Mouse (Mus musculus): ENCODE results near the gene Foxn3.

Foxn3 gene

GRCm38 (mm10) chr12:99256997-99257396 is 306.4 kb downstream of the Foxn3 start:
- DNase-seq (ENCODE audit: low spot score in 2 of 2) = no peak

- DNase-seq (ENCODE audit: low spot score in 2 of 2) = no peak
Measured at GRCm38 (mm10) chr12:99256463-99256862, 306.9 kb downstream of the Foxn3 start.

GRCm38 (mm10) chr12:99254436-99254835 is 308.9 kb downstream of the Foxn3 start:
- DNase-seq (ENCODE audit: low spot score in 2 of 2) = no peak

- DNase-seq (ENCODE audit: low spot score in 2 of 2) = no peak
Measured at GRCm38 (mm10) chr12:99253562-99253961, 309.8 kb downstream of the Foxn3 start.

GRCm38 (mm10) chr12:99248606-99249005 is 314.8 kb downstream of the Foxn3 start:
- no peak for DNase-seq (ENCODE audit: low spot score in 2 of 2)

GRCm38 (mm10) chr12:99247939-99248338 is 315.4 kb downstream of the Foxn3 start:
- no peak for DNase-seq (ENCODE audit: low spot score in 2 of 2)

- no peak for DNase-seq (ENCODE audit: low spot score in 2 of 2)
Measured at GRCm38 (mm10) chr12:99246984-99247746, 316.2 kb downstream of the Foxn3 start.

GRCm38 (mm10) chr12:99244673-99245072 is 318.7 kb downstream of the Foxn3 start:
- no peak for DNase-seq (ENCODE audit: low spot score in 2 of 2)

GRCm38 (mm10) chr12:99244264-99244663 is 319.1 kb downstream of the Foxn3 start:
- no peak for DNase-seq (ENCODE audit: low spot score in 2 of 2)

- DNase-seq (ENCODE audit: low spot score in 2 of 2) = no peak
Measured at GRCm38 (mm10) chr12:99243316-99243715, 320.1 kb downstream of the Foxn3 start.

- DNase-seq (ENCODE audit: low spot score in 2 of 2) = no peak
Measured at GRCm38 (mm10) chr12:99240185-99240726, 323.1 kb downstream of the Foxn3 start.

- DNase-seq (ENCODE audit: low spot score in 2 of 2) = no peak
Measured at GRCm38 (mm10) chr12:99239735-99240134, 323.6 kb downstream of the Foxn3 start.

GRCm38 (mm10) chr12:99237497-99237896 is 325.9 kb downstream of the Foxn3 start:
- DNase-seq (ENCODE audit: low spot score in 2 of 2) = no peak

- DNase-seq (ENCODE audit: low spot score in 2 of 2) = no peak
Measured at GRCm38 (mm10) chr12:99234346-99234745, 329.0 kb downstream of the Foxn3 start.

GRCm38 (mm10) chr12:99233386-99233785 is 330.0 kb downstream of the Foxn3 start:
- DNase-seq (ENCODE audit: low spot score in 2 of 2) = no peak

- DNase-seq (ENCODE audit: low spot score in 2 of 2) = no peak
Measured at GRCm38 (mm10) chr12:99232478-99232877, 330.9 kb downstream of the Foxn3 start.

- DNase-seq (ENCODE audit: low spot score in 2 of 2) = no peak
Measured at GRCm38 (mm10) chr12:99231321-99231720, 332.1 kb downstream of the Foxn3 start.

- DNase-seq (ENCODE audit: low spot score in 2 of 2) = no peak
Measured at GRCm38 (mm10) chr12:99230783-99231048, 332.7 kb downstream of the Foxn3 start.

GRCm38 (mm10) chr12:99229973-99230782 is 333.2 kb downstream of the Foxn3 start:
- no peak for DNase-seq (ENCODE audit: low spot score in 2 of 2)

- no peak for DNase-seq (ENCODE audit: low spot score in 2 of 2)
Measured at GRCm38 (mm10) chr12:99227313-99227952, 335.9 kb downstream of the Foxn3 start.

- DNase-seq (ENCODE audit: low spot score in 2 of 2) = peak in 1 of 2 experiments; percentile 48
Measured at GRCm38 (mm10) chr12:99224863-99225603, 338.3 kb downstream of the Foxn3 start.
